Mouse (Mus musculus) lung, postnatal 0 days (tissue): ENCODE data around the gene Nos1. TPM values are rescaled to one million over a fixed set of nuclear protein-coding genes. Genes with fewer than 3 reads are reported as not detected.

Experiments
- ATAC-seq: fragments of 200-750 bp; cut with Nextera tagmentation; 2 replicates; pipeline ENCODE4 v1.8.0; 2017; ENCODE audit warnings: moderate library complexity
- DNase-seq: peaks from one replicate; pipeline ENCODE4 v3.0.0-alpha.2; 2016; ENCODE audit warnings: low spot score
- H3K27ac ChIP-seq: fragments of 300-500 bp; sonication (generic); 2 replicates; pipeline ENCODE4 v1.5.1; 2014; ENCODE audit warnings: antibody characterized with exemption, mild to moderate bottlenecking, low read length, mixed read lengths
- H3K27me3 ChIP-seq: fragments of 300-500 bp; sonication (generic); replicated peaks from 2 replicates; pipeline ENCODE4 v1.6.1; 2014; ENCODE audit warnings: low read length, mixed read lengths; ENCODE audit not compliant: insufficient read depth
- H3K36me3 ChIP-seq: fragments of 300-500 bp; sonication (generic); 2 replicates; pipeline ENCODE4 v1.6.1; 2014; ENCODE audit warnings: low read length, mixed read lengths; ENCODE audit not compliant: insufficient read depth
- H3K4me1 ChIP-seq: fragments of 300-500 bp; sonication (generic); 2 replicates; pipeline ENCODE4 v1.6.1; 2014; ENCODE audit warnings: antibody characterized with exemption, low read depth, low read length, mixed read lengths; ENCODE audit not compliant: insufficient read depth
- H3K4me2 ChIP-seq: fragments of 300-500 bp; sonication (generic); replicated peaks from 2 replicates; pipeline ENCODE4 v1.6.1; 2014; ENCODE audit warnings: low read depth, mild to moderate bottlenecking, low read length, moderate library complexity, mixed read lengths
- H3K4me3 ChIP-seq: fragments of 300-500 bp; sonication (generic); 2 replicates; pipeline ENCODE4 v1.5.1; 2014; ENCODE audit warnings: low read depth, low read length
- H3K9ac ChIP-seq: fragments of 300-500 bp; sonication (generic); replicated peaks from 2 replicates; pipeline ENCODE4 v1.6.1; 2014; ENCODE audit warnings: low read depth, mild to moderate bottlenecking
- H3K9me3 ChIP-seq: fragments of 300-500 bp; sonication (generic); 2 replicates; pipeline ENCODE4 v1.6.1; 2016; ENCODE audit warnings: low read length, mixed read lengths
- CTCF ChIP-seq: IDR thresholded peaks from 2 replicates; pipeline ENCODE4 v1.5.1; 2016; ENCODE audit warnings: antibody characterized with exemption, mild to moderate bottlenecking
- EP300 ChIP-seq: IDR thresholded peaks from 2 replicates; pipeline ENCODE4 v1.6.1; 2016; ENCODE audit warnings: antibody characterized with exemption, mild to moderate bottlenecking, control low read depth
- WGBS: fragments of 180-500 bp; shearing (Covaris S2); extraction: QIAGEN DNeasy Blood & Tissue Kit; methylation state at CpG from one replicate; pipeline ENCODE4 v1.1.7; 2014; 5-methylcytosine and 5-hydroxymethylcytosine counted together
- polyA plus RNA-seq: library from polyadenylated mRNA; unstranded; fragments of >200 nt; fragmentation: Nextera tagmentation; extraction: Ambion mirVana; gene quantifications from 2 replicates; pipeline ENCODE4 v1.2.1, GENCODE M21; 2015

Nos1 gene
- polyA plus RNA-seq, 1 experiment from 2014 or later: 0.05 TPM

- 79% methylated on average over 6 of the region's 6 CpGs for WGBS
- Histone ChIP-seq H3K9ac (no peak overlapping the region), H3K4me3 (no peak overlapping the region), H3K27ac (no peak overlapping the region), H3K9me3 (no peaks in the 10 kb centered on the region), H3K36me3 (0 out of 2 replicates have a peak, but pooled peaks cover 15% of the 10 kb centered on the region), H3K4me2 (no peak overlapping the region), H3K27me3 (no peaks in the 10 kb centered on the region), H3K4me1 (no peaks in the 10 kb centered on the region)
- no peak for DNase-seq
- TF ChIP-seq CTCF: no peak
- TF ChIP-seq EP300: no peak
- ATAC-seq: no peak
Measured at GRCm38 (mm10) chr5:117989773-117990172, 208.9 kb downstream of the Nos1 start.

GRCm38 (mm10) chr5:117990957-117991356 lies 210.1 kb downstream of the Nos1 start:
- Histone ChIP-seq H3K9ac (no peak overlapping the region), H3K36me3 (peaks cover 23% of the 10 kb centered on the region; the same call in 1 of the 2 replicates), H3K4me3 (no peak overlapping the region), H3K9me3 (no peaks in the 10 kb centered on the region), H3K27me3 (no peaks in the 10 kb centered on the region), H3K27ac (no peak overlapping the region), H3K4me1 (no peaks in the 10 kb centered on the region), H3K4me2 (no peak overlapping the region)
- TF ChIP-seq EP300 (no peak), CTCF (no peak)
- 76% methylated on average over 3 of the region's 3 CpGs for WGBS
- no peak for DNase-seq
- ATAC-seq: no peak

- no peak for ATAC-seq
- Histone ChIP-seq H3K4me3 (no peak overlapping the region), H3K4me1 (no peaks in the 10 kb centered on the region), H3K9me3 (no peaks in the 10 kb centered on the region), H3K4me2 (no peak overlapping the region), H3K27me3 (no peaks in the 10 kb centered on the region), H3K27ac (no peak overlapping the region), H3K9ac (no peak overlapping the region), H3K36me3 (peaks cover 18% of the 10 kb centered on the region; the same call in 1 of the 2 replicates)
- 75% methylated on average over 6 of the region's 6 CpGs for WGBS
- peak; percentile 13 for DNase-seq
- TF ChIP-seq CTCF (no peak), EP300 (no peak)
Measured at GRCm38 (mm10) chr5:117993550-117993949, 212.7 kb downstream of the Nos1 start.

GRCm38 (mm10) chr5:117995372-117995901 lies 214.6 kb downstream of the Nos1 start:
- Histone ChIP-seq H3K27me3 (no peaks in the 10 kb centered on the region), H3K9ac (no peak overlapping the region), H3K4me1 (no peaks in the 10 kb centered on the region), H3K4me3 (no peak overlapping the region), H3K4me2 (no peak overlapping the region), H3K9me3 (no peaks in the 10 kb centered on the region), H3K27ac (no peak overlapping the region), H3K36me3 (peaks cover 13% of the 10 kb centered on the region; the same call in 1 of the 2 replicates)
- DNase-seq: no peak
- ATAC-seq: no peak
- 91% methylated on average over 8 of the region's 8 CpGs for WGBS
- no peak for TF ChIP-seq CTCF

- no peak overlapping the region for H3K4me2 ChIP-seq
- no peaks in the 10 kb centered on the region for H3K27me3 ChIP-seq
- ATAC-seq (no peak), DNase-seq (no peak)
- no peak overlapping the region for H3K27ac ChIP-seq
- 82% methylated on average over 6 of the region's 6 CpGs for WGBS
- H3K4me1 ChIP-seq: no peaks in the 10 kb centered on the region
- H3K9me3 ChIP-seq: no peaks in the 10 kb centered on the region
- peaks cover 13% of the 10 kb centered on the region; the same call in 1 of the 2 replicates for H3K36me3 ChIP-seq
- no peak overlapping the region for H3K4me3 ChIP-seq
- no peak overlapping the region for H3K9ac ChIP-seq
- TF ChIP-seq CTCF (no peak), EP300 (no peak)
Measured at GRCm38 (mm10) chr5:117995911-117996310, 215.1 kb downstream of the Nos1 start.

- no peak overlapping the region for H3K9ac ChIP-seq
- no peaks in the 10 kb centered on the region for H3K27me3 ChIP-seq
- H3K27ac ChIP-seq: no peak overlapping the region
- H3K4me1 ChIP-seq: no peaks in the 10 kb centered on the region
- DNase-seq (no peak), ATAC-seq (no peak)
- H3K9me3 ChIP-seq: no peaks in the 10 kb centered on the region
- H3K36me3 ChIP-seq: peaks cover 13% of the 10 kb centered on the region; the same call in 1 of the 2 replicates
- H3K4me2 ChIP-seq: no peak overlapping the region
- 80% methylated on average over 6 of the region's 6 CpGs for whole genome bisulfite sequencing
- TF ChIP-seq CTCF (no peak), EP300 (no peak)
- no peak overlapping the region for H3K4me3 ChIP-seq
Measured at GRCm38 (mm10) chr5:117996581-117996980, 215.7 kb downstream of the Nos1 start.
